ENCODE assay signal across 17 mouse cellular contexts in genomic region chr14:66479181-66479580, GRCm38 (mm10).
"Had no signal": no experiment of that assay in that cellular context is flagged by ENCODE, and none has a peak within 500 bp of the region (broad histone marks: within the 10 kb centered on the region; RNA-seq: fewer than 3 reads in every experiment).

No protein-coding gene starts in this region.

- H3K36me3 ChIP-seq: kidney, embryonic 15.5 days; liver, embryonic 13.5 days; neural tube, embryonic 13.5 days; stomach, embryonic 15.5 days had no signal

- DNase-seq: kidney, adult 11 months; kidney, adult 8-10 months; kidney, postnatal 10 days; kidney, postnatal 36 days; layer of hippocampus, postnatal 36 days; liver, embryonic 13.5 days; lung, adult 2 months; lung, postnatal 14 days; lung, postnatal 4 days; right cerebral cortex, postnatal 25 days; spleen, adult 18-20 months; thymus, postnatal 25 days had no signal

- H3K9ac ChIP-seq: kidney, embryonic 15.5 days; liver, embryonic 13.5 days; neural tube, embryonic 13.5 days; stomach, embryonic 15.5 days had no signal

- H3K27me3 ChIP-seq: kidney, embryonic 15.5 days; liver, embryonic 13.5 days; neural tube, embryonic 13.5 days; stomach, embryonic 15.5 days had no signal

- H3K27ac ChIP-seq: kidney, embryonic 15.5 days; liver, embryonic 13.5 days; neural tube, embryonic 13.5 days; stomach, embryonic 15.5 days had no signal

- H3K4me3 ChIP-seq: kidney, embryonic 15.5 days; left cerebral cortex, adult 2 months; liver, embryonic 13.5 days; myocyte; neural tube, embryonic 13.5 days; stomach, embryonic 15.5 days had no signal

- H3K4me1 ChIP-seq: kidney, embryonic 15.5 days; liver, embryonic 13.5 days; stomach, embryonic 15.5 days had no signal

- H3K9me3 ChIP-seq: kidney, embryonic 15.5 days; stomach, embryonic 15.5 days had no signal

- H3K4me2 ChIP-seq: kidney, embryonic 15.5 days; liver, embryonic 13.5 days; neural tube, embryonic 13.5 days; stomach, embryonic 15.5 days had no signal
